Mouse (Mus musculus) embryonic facial prominence, embryonic 15.5 days (tissue): Measurements from ENCODE around the gene Gm39566. TPM values are rescaled to one million over a fixed set of nuclear protein-coding genes. Genes with fewer than 3 reads are reported as not detected.

ENCODE experiments used
- polyA plus RNA-seq: library from polyadenylated mRNA; unstranded; fragments of >200 nt; fragmentation: Nextera tagmentation; extraction: Ambion mirVana; gene quantifications from 2 replicates; pipeline ENCODE4 v1.2.1, GENCODE M21; 2015

Gene Gm39566
- polyA plus RNA-seq, 1 experiment from 2014 or later = not detected

Other genes with a start within 250 kb of the Gm39566 start
- 25.0 and 26.5 TPM in 2 replicates for gene Wrap53, start 235.0 kb downstream of the Gm39566 start, polyA plus RNA-seq
- 134 and 141 TPM in 2 replicates for gene Trp53, start 234.9 kb downstream of the Gm39566 start, polyA plus RNA-seq
- 12.4 and 13.4 TPM in 2 replicates for gene Atp1b2, start 209.4 kb downstream of the Gm39566 start, polyA plus RNA-seq
- gene Shbg, start 197.4 kb downstream of the Gm39566 start, polyA plus RNA-seq = not detected in 2 replicates
- gene Sat2, start 193.3 kb downstream of the Gm39566 start, polyA plus RNA-seq = 19.8 and 22.5 TPM in 2 replicates
- gene Fxr2, start 182.3 kb downstream of the Gm39566 start, polyA plus RNA-seq = 33.4 and 34.2 TPM in 2 replicates
- 5.2 TPM in 2 replicates for gene Sox15, start 160.0 kb downstream of the Gm39566 start, polyA plus RNA-seq
- gene Mpdu1, start 152.7 kb downstream of the Gm39566 start, polyA plus RNA-seq = 66.5 and 67.3 TPM in 2 replicates
- 26.3 and 28.3 TPM in 2 replicates for gene Cd68, start 149.1 kb downstream of the Gm39566 start, polyA plus RNA-seq
- gene Eif4a1, start 142.9 kb downstream of the Gm39566 start, polyA plus RNA-seq = 447 and 512 TPM in 2 replicates
- gene Senp3, start 133.2 kb downstream of the Gm39566 start, polyA plus RNA-seq = 83.7 and 90.5 TPM in 2 replicates
- gene Tnfsf13, start 129.5 kb downstream of the Gm39566 start, polyA plus RNA-seq = 1.0 and 1.1 TPM in 2 replicates
- gene Tnfsf12, start 119.4 kb downstream of the Gm39566 start, polyA plus RNA-seq = 11.9 and 13.3 TPM in 2 replicates
- 4.0 and 6.0 TPM in 2 replicates for gene Tnfsfm13, start 119.2 kb downstream of the Gm39566 start, polyA plus RNA-seq
- 24.3 and 28.2 TPM in 2 replicates for gene Polr2a, start 56.7 kb downstream of the Gm39566 start, polyA plus RNA-seq
- gene Slc35g3, start 53.3 kb downstream of the Gm39566 start, polyA plus RNA-seq = 0.15 and 0.18 TPM in 2 replicates
- 5.7 and 6.1 TPM in 2 replicates for gene Zbtb4, start 49.4 kb downstream of the Gm39566 start, polyA plus RNA-seq
- gene Chrnb1, start 19.4 kb downstream of the Gm39566 start, polyA plus RNA-seq = 29.3 and 38.6 TPM in 2 replicates
- gene Fgf11, start 13.4 kb downstream of the Gm39566 start, polyA plus RNA-seq = 4.1 and 4.4 TPM in 2 replicates
- 7.5 and 10.0 TPM in 2 replicates for gene Tmem102, start 9.7 kb downstream of the Gm39566 start, polyA plus RNA-seq
- gene Spem2, start 3.2 kb upstream of the Gm39566 start, polyA plus RNA-seq = not detected in 2 replicates
- gene Spem1, start 6.9 kb upstream of the Gm39566 start, polyA plus RNA-seq = 0.16 and 0.38 TPM in 2 replicates
- gene Nlgn2, start 22.5 kb upstream of the Gm39566 start, polyA plus RNA-seq = 10.6 and 11.6 TPM in 2 replicates
- gene Tmem256, start 23.2 kb upstream of the Gm39566 start, polyA plus RNA-seq = 388 and 399 TPM in 2 replicates
- gene Plscr3, start 31.1 kb upstream of the Gm39566 start, polyA plus RNA-seq = 126 and 148 TPM in 2 replicates
- 6.9 TPM in 2 replicates for gene Tnk1, start 43.4 kb upstream of the Gm39566 start, polyA plus RNA-seq
- 0.35 and 0.47 TPM in 2 replicates for gene Tmem95, start 62.7 kb upstream of the Gm39566 start, polyA plus RNA-seq
- gene Kctd11, start 66.1 kb upstream of the Gm39566 start, polyA plus RNA-seq = 13.8 and 18.1 TPM in 2 replicates
- 1.8 and 2.3 TPM in 2 replicates for gene Acap1, start 80.2 kb upstream of the Gm39566 start, polyA plus RNA-seq
- gene 2810408A11Rik, start 85.7 kb upstream of the Gm39566 start, polyA plus RNA-seq = 8.7 and 9.4 TPM in 2 replicates
- 7.8 and 8.5 TPM in 2 replicates for gene Neurl4, start 85.8 kb upstream of the Gm39566 start, polyA plus RNA-seq
- gene Gps2, start 98.6 kb upstream of the Gm39566 start, polyA plus RNA-seq = 84.5 and 85.1 TPM in 2 replicates
- gene Eif5a, start 106.7 kb upstream of the Gm39566 start, polyA plus RNA-seq = 1,531 and 1,570 TPM in 2 replicates
- gene Ybx2, start 120.5 kb upstream of the Gm39566 start, polyA plus RNA-seq = 2.7 and 6.2 TPM in 2 replicates
- 21.1 and 21.7 TPM in 2 replicates for gene Slc2a4, start 132.9 kb upstream of the Gm39566 start, polyA plus RNA-seq
- gene Cldn7, start 149.5 kb upstream of the Gm39566 start, polyA plus RNA-seq = 37.5 and 57.4 TPM in 2 replicates
- gene Ctdnep1, start 165.9 kb upstream of the Gm39566 start, polyA plus RNA-seq = 31.6 and 34.9 TPM in 2 replicates
- 112 and 113 TPM in 2 replicates for gene Elp5, start 167.2 kb upstream of the Gm39566 start, polyA plus RNA-seq
- 543 and 559 TPM in 2 replicates for gene Gabarap, start 175.8 kb upstream of the Gm39566 start, polyA plus RNA-seq
- gene Phf23, start 180.5 kb upstream of the Gm39566 start, polyA plus RNA-seq = 77.8 and 83.0 TPM in 2 replicates
- gene Dvl2, start 185.3 kb upstream of the Gm39566 start, polyA plus RNA-seq = 47.3 and 52.3 TPM in 2 replicates
- gene Acadvl, start 200.1 kb upstream of the Gm39566 start, polyA plus RNA-seq = 95.6 and 97.7 TPM in 2 replicates
- gene Dlg4, start 201.6 kb upstream of the Gm39566 start, polyA plus RNA-seq = 11.4 and 14.4 TPM in 2 replicates
- gene Asgr1, start 238.8 kb upstream of the Gm39566 start, polyA plus RNA-seq = 0.24 and 0.27 TPM in 2 replicates